Mouse (Mus musculus): ENCODE measurements around the gene Mageb18. TPM values are rescaled to one million over a fixed set of nuclear protein-coding genes. Genes with fewer than 3 reads are reported as not detected.
"Not testable (repeated sequence)": the region's sequence is repeated elsewhere in the genome, so short reads cannot be mapped to it uniquely, and the experiment has no call there.

Gene Mageb18
- not detected for total RNA-seq (2021)
- long read RNA-seq, experiment 1 = 0 reads
- long read RNA-seq, experiment 2 = 0 reads

DNA sequence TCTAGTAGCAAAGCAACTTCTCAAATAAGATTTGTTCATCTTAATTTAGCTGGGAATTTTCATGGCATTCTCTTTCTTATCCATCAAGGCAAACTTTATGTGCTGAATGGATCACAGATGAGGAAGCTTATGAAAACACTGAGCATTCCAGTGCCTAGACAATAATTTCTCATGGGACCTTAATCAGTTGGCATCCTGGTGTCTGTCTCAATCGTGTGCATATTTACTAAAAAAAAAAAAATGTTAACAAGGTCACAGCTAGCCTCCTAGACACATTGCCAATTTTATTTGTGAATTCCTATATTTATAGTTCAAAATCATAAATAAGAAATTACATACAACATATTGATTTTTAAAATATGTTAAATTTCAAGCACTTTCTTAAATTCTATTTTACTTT is at the start of gene Mageb18:
TSS of gene Mageb18 (minus strand) at position 101 of the 400 bp plus-strand sequence.
- no peak for DNase-seq

DNA sequence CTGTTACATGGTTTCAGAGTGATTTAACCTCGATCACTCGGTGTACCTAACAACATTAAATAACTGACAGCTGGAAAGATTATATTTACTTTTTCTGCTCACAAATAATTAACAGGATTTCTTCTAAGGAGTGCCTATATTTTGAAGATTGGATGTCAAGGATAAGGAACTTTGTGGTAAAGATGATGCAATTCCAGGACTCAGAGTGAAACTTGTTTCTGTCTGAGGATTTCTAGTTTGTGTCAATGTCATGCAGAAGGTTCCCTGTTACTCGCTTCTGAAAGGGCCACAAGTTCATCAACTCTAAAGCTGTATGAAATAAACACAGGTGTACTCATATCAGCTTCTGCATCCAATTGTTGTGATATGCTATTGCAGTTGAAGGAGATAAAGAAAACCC is 13.4 kb upstream of the Mageb18 start:
- DNase-seq = no peak

DNA sequence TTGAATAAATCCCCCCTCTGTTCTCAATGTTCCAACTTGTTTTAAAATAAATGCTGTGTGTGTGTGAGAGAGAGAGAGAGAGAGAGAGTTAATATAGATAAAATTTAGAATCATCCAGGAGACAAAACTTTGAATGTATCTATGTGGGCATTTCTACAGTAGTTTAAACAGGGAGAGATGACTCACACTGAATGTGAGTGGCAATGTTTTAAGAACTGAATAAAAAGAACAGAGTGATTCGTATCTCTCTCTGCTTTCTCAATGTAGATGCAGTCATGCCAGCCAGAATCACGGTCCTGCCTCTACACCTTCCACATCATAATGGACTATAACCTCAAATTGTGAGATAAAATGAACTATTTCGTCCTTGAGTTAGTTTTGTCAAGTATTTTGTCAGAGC is 11.1 kb upstream of the Mageb18 start:
- no peak for DNase-seq

DNA sequence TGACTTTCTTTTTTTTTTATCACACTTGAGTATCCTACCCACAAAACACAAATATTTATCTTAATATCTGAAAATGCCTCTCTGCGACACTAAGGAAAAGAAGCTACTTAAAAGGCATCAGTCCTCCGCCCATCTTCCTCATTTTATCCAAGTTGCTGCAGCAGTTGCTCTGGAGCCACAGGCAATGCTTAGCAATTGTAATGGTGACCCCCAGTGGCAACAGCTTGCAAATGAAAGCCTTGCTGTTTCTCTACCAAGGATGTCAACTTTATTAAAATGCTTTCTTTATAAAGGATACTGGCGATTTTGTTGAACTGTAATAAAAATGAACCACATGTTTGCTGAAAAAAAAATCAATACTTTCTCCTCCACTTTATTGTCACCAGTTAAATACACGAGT is 2.0 kb downstream of the Mageb18 start:
- DNase-seq = peak; percentile 1 to 19

DNA sequence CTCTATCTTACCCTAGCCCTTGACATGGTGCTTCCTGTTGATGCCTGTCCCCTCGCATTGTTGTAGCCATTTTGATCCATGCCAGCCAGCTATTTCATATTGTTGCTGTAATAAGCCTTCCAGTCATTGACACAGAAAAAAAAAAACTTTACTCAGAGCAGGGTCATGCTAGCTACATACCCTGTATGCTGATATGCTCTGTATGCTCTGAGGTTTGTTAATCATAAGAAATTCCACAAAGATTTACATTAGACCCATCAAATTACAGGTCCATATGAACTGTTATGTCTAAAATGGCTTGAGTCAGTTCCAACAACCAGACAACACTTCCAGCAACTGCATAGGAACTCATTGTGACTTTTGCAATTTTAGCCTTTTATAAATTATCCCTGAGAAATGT is 71.5 kb downstream of the Mageb18 start:
- DNase-seq = no peak

DNA sequence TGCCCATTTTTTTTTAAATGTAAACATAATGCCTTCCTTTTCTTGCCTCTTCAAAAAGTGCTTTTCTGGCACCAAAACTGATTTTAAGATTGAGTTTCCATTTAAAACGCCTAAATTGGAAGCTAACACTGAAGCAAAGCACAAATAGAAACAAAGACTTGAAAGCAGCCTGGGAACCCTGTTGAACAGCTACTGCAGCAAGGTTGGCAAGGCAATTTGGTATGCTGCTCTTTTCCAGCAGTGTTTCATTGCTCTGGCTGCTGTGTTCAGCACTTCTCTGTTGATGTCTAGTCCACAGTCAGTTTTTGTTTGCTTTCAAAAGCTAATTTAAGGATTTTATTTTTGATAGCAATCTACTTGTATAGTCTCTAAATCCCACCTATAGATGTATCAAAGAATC is 101.1 kb downstream of the Mageb18 start:
- DNase-seq = no peak

DNA sequence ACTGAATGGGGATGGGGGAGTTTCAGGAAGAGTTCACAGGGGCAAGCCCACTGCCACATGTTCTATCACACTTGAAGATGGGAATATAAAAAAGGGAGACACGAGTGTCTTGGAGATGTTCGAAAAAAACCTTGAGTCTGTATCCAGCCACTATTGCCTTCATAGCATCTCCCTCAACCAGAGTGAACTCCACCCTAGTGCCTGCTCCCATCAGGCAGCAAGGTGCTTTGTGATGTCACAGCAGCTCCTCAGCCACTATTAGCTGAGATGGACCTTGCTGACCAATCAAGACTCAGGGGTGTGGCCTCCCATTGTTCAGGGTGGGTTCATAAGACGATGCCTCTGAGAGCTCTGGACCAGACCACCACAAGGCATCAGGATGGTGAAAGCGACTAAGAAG is 109.7 kb downstream of the Mageb18 start, which contains the start of gene Gm5941:
TSS of gene Gm5941 (plus strand) at position 301 of the 400 bp plus-strand sequence.
- not testable (repeated sequence) for DNase-seq

DNA sequence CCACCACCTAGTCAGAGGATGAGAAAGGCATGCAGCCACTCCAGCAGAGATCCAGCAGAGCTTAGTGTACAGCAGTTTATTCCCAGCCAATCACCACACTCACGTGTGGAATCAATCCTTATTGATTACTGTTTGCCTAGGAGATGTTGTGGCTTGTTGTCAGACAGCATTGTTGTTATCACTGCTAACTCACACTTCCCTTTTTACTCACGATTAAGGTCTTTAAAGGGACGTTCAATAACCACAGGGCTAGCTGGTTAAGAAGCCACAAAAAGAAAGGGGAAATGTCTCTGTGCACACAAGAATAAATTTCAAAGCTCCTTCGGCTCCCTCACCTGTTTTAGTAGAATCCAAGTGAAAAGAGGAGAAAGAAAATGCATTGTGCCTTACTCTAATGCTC is 134.6 kb downstream of the Mageb18 start:
- no peak for DNase-seq

DNA sequence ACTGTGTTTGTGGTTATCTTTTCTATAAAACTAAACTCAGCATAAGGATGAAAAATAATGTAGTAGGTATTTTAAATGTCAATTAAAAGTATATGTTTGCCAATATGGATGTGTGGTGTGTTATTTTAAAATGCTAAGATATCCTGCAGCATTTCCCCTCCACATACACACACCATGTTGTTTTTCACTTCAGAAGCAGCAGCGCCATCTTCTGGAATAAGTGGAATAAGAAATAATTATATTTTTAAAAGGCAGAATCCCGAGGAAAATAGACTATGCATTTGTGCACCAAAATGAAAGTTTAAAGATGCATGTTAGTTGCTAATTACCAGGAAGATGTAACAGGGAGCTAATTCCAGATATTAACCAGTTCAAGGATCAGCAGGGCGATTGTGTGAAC is 138.9 kb downstream of the Mageb18 start:
- DNase-seq = no peak

DNA sequence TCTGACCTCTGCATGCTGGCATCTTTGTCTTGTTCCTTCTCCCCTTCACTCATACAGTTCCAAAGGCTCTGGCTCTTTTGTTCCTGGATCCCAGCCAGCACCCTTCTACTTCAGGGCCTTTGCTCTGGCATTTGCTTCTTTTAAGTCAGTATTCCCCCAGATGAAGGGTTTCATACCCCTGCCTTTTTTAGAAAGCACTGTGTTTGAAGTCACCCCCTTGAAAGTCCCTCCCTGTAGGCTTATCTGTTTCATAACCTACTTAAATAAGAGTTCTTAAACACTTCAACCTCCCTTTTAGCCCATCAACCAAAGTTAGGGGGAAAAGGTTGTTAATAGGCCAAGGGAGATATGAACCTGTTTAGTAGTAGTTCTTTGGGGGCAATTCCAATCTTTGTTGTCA is 212.0 kb downstream of the Mageb18 start:
- DNase-seq = no peak

DNA sequence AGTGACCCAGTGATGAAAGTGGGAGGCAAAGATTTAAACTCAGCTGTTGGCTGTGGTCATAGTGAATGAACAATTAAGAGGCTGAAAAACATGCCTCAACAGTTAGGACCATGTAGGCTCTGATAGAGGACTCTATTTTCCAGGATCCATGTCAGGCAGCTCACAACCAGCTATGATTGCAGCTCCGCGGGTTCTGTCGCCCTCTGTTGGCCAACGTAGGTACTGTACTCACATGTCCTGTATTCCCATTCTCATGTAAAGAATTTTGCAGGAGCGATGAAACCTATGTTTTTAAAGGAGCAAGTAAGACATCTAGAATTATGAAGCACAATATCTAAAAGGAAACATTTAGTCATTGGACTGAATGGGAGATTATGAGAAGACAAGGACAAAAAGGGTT is 256.4 kb downstream of the Mageb18 start:
- DNase-seq = peak; percentile 51 to 54

DNA sequence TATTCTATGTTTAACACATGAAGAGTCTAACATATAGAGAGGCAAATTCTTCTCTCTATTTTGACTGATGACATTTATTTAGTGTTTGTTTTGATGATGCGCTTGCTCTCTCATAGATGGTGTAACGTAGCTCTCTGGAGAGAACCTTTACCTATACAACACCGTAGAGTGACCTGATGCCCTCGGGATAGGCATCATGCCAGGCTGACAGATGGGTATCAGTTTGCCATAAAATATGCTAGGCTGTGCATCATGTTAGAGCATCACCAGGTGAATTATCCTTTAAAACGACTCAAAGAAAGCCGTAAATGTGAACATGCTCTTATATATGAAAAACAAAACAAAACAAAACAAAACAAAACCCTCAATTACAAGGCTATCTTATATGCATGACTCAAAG is 258.5 kb downstream of the Mageb18 start:
- no peak for DNase-seq

DNA sequence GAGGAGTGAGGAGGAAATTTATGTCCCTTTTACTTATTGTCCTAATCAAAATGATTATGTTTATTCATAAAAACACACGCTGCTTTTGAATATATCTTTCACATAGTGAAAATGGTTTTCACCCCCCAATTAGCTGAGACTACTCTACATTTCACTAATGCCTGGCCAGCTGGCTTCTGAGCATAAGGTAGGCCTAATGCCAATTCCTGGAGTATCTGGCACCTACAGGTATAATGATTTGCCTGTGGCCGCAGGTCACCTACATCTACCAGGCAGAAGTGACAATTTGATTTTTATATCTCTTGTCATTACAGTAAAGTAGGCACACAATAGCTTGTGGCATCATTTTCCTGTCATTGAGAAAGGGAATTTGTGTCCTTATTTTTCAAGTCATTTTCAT is 259.8 kb downstream of the Mageb18 start:
- no peak for DNase-seq

DNA sequence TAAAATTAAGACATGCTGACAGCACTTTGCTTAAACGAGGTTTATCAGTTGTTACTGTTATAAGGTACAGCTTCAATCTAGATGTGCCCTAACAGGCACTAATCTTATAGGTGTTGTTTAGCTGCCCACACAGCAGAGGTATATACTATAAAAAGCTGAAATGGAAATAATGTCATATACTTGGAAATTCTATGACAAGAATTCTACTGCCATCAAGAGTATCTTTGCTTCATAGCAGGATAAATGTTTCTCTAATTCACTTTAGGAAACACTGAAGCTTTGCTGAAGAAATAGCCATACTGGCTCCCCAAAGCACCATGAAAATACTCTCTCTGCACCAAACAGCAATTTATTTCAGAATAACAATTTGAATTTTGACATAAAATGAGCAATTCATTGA is 265.9 kb downstream of the Mageb18 start:
- no peak for DNase-seq

DNA sequence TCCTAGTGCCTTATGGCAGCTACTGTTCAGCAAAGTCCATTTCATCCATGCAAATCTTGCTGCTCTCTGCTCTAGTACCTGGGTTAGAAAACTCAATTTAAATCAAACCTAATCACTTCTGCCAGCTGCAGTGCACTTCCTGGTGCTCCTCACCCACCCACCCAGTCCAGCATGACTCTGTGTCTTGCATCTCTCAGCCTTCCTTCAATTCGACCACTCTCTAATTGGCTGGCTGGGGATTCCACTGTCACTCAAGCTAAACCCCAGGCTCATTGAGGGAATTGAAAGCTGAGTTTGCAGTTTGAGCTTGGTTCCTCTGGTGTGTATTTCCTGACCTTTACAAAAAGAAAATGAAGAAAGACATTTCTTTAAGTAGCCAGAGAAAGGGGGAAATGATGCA is 275.8 kb downstream of the Mageb18 start:
- DNase-seq = no peak

DNA sequence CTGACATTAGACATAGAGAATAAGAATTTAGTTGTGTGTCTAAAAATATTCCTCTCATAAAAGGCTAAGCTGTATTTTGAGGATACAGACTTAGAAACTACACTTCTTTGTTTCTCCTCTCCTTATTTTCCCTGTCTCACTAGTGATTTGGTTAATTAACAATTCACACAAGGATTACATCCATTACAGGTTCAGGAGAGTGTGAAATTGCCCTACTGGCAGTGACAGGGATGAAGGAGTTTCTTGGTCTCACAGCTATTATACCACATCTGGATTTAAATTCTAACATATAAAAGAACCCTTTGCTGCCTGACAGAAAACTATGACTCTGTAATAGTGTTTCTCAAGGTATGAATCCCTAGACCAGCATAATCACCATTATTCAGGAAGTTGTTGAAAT is 318.8 kb downstream of the Mageb18 start:
- DNase-seq = no peak

Other genes starting within 250 kb of the Mageb18 start
- not detected for gene Gm5941, start 109.6 kb downstream of the Mageb18 start, total RNA-seq (2021)

All from adrenal gland, postnatal 36 days (tissue).